Mouse (Mus musculus) cerebellum, adult 9-11 months (tissue): ENCODE measurements around the gene Mmp28.

Source experiments
- DNase-seq: peaks from one replicate; pipeline ENCODE4 v3.0.0; 2022

Mmp28 gene

GRCm38 (mm10) chr11:83445001-83445400, 17.9 kb downstream of the Mmp28 start:
- DNase-seq: no peak

GRCm38 (mm10) chr11:83443824-83444223, 19.0 kb downstream of the Mmp28 start:
- DNase-seq: no peak

- peak; percentile 81 for DNase-seq
These were observed 20.1 kb downstream of the Mmp28 start for GRCm38 (mm10) chr11:83442596-83443267.

DNA sequence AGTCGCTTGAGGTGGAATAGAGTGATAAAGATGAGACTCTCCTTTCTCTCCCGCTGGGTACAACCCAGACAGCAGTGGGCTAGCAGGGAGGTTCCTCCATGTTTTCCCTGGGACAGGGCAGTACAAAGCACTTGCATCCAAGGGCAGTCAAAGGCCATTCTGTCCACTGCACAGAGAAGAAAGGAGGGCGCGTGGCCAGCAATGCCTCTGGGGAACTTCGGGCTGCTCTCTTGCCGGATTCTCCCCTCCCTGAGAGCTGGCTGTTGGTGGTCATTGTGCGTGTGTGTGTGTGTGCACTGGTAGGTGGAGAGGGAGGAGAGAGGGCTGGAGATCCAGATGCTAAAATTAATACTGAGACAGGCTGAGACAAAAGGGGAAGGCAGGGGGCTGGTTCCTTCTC, 21.6 kb downstream of the Mmp28 start:
- peak; percentile 51 for DNase-seq

- DNase-seq: peak; percentile 89
These were observed 22.5 kb downstream of the Mmp28 start for GRCm38 (mm10) chr11:83440081-83441064.

- DNase-seq: no peak
These were observed 23.3 kb downstream of the Mmp28 start for GRCm38 (mm10) chr11:83439426-83440060.

- DNase-seq: no peak
These were observed 25.5 kb downstream of the Mmp28 start, which contains the start of gene 1700020L24Rik for GRCm38 (mm10) chr11:83437377-83437776. 1700020L24Rik (plus strand) TSS chr11:83437677.

- DNase-seq: no peak
These were observed 30.3 kb downstream of the Mmp28 start for GRCm38 (mm10) chr11:83432533-83432932.

DNA sequence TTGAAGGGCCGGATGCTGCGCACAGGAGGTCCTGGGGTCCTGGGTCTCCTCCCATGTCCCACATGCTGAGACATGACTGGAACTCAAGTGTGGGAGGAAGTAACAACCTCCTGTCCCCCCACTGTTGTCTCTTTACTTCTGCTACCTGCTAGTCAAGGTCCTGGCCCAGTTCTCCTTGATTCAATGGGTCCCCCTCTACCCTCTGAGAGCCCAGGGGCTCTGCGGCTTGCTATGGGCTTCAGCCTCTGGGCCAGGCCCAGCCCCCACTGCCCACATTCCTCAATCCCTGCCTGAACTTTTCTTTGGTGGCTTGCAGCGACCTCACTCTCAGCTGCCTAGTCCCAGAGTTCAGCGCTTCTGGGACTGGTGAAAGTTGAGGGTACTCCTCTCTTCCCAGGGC, 33.5 kb downstream of the Mmp28 start, which contains the start of gene Gas2l2:
Gas2l2 (minus strand) TSS at position 101 of the 400 bp plus-strand sequence.
- no peak for DNase-seq

DNA sequence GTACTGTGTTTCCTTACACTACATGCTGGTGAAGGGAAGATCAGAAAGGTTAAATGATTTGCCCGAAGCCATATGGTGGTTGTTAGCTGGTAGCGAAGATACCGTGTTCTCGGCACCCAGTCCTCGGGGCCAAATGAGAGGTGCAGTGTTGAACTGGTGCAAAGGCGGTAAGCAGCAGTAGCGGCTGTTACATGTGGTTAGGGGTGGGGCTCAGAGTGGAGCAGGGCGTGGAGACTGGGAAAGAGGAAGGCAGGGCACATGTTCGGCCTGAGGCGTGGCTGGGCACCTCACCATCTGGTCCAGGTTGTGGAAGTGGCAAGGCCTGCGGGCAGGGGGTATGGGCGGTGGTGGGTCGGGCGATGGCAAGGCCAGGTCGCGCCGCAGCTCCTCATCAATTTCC, 35.9 kb downstream of the Mmp28 start:
- DNase-seq: no peak

- DNase-seq: peak; percentile 69
These were observed 38.2 kb downstream of the Mmp28 start for GRCm38 (mm10) chr11:83424681-83425080.

GRCm38 (mm10) chr11:83421305-83421704, 41.6 kb downstream of the Mmp28 start:
- no peak for DNase-seq

DNA sequence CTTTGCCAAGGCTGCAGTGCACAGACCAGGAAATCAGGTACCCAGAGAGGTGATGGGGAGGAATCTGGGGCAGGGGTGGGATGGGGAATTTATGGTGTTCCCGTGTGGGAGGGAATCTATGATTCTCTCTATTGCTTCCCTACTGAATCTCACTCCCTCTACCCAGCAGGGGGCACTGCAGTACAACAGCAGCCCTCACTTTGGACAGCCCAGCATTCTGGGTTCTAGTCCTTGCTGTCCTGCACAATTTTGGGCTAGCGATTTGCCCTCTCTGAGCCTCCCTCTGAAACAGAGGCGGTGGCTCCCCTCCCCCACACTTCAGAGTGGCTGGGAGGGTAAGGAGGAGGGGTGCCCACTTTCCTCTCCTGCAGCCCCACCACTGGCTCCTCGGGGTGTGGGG, 42.5 kb downstream of the Mmp28 start:
- peak; percentile 40 for DNase-seq

DNA sequence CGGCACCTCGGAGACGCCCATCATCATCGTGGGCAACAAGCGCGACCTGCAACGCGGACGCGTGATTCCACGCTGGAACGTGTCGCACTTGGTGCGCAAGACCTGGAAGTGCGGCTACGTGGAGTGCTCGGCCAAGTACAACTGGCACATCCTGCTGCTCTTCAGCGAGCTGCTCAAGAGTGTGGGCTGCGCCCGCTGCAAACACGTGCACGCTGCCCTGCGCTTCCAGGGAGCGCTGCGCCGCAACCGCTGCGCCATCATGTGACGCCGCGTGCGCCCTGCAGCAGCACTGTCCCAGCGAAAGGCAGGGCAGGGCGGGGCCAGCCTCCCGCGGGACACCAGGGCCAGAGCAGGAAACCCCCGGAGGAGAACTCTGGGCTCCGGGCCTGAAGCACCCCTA, 44.3 kb downstream of the Mmp28 start:
- DNase-seq: peak; percentile 60

GRCm38 (mm10) chr11:83417708-83418107, 45.2 kb downstream of the Mmp28 start:
- no peak for DNase-seq

GRCm38 (mm10) chr11:83417080-83417479, 45.8 kb downstream of the Mmp28 start:
- no peak for DNase-seq

DNA sequence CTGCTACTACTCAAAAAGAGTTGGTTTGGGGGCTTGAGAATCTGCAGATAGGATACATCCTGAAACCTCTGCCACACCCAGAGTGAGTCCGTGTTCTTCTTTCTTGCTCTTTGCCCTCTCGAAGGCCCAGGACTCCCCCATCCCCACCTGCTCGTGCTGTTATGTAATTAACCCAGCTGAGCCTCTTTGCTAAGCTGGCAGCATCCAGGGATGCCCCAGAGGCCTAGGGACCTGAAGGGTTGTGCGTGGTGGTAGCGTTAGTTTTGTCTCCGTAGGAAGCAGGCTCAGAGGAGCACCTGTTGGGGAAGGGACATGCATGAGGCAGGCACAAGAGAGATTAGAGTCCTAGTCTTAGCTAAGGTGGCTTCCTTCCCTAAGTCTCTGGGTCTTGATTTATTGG, 52.4 kb downstream of the Mmp28 start:
- DNase-seq: no peak

DNA sequence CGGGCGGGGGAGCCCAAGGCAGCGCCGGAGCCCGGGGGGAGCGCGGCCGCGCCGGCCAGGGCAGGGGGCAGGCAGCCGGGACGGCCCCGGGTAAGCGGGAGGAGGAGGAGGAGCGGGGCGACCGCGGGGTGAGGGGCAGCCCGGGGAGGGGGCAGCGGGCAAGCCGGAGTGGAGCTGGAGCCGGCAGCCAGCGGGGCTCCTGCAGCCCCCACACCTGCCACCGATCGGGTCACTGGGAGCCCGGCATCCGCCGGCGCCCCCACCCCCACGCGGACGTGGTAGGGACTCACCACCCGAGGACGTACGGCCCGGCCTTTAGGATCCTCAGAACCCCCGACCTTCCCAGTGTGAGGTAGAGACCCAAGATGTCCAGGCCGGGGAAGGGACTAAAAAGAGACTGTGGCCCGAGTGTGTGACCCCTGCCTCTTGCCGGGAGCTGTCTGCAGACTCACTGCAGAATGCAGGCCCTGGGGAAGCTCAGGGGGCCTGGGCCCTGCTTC, 53.0 kb downstream of the Mmp28 start:
- peak; percentile 51 for DNase-seq

DNA sequence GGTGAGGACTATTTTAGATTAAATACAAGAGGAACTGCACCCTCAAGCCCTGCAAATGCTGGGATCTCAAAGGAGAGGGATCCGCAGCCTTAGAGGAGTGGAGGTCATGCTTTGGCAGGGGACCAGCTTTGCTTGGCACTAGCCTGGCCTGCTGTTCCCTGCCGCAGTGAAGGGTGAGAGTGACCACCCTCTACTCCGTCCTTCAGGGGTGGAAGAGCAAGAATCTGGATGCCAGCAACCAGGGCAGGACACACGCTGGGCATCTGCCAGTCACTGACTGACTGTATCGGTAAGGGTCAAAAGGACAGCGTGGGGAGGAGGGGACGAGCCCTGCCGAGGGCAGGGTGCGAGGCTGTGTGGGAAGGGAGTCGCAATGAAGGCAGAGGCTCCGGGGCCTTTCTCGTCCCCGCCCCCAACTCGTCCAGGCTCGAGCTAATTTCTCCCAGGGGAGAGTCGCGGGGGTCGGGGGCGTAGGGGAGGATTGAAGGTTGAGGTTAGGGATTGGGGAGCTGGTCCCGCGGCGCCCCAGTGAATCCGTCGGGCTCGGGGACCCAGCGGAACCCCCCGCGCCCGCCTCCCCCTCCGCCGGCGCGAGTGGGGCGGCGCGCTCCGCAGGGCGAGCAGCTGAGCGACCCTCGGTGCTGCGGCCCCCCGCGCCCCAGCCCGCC, 53.6 kb downstream of the Mmp28 start, which contains the start of gene Rasl10b:
Rasl10b (plus strand) TSS at position 51 of the 668 bp plus-strand sequence.
- DNase-seq: peak; percentile 78

DNA sequence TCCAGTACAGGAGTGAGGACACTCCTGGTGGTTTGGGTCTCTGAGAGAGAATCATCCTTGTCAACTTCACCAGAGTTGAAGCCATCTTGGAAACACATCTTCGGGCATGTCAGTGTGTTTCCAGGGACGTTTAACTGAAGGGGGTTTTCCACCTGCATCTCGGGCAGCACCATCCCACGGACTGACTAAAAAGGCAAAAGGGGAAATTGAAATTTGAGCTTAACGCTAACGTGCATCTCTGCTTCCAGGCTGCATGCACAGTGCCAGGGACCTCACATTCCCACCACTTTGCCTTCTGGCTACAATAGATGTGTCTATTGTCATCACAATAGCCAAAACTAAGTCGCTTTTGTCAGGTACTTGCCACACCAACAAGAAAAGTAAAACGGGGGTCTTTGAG, 54.6 kb downstream of the Mmp28 start:
- DNase-seq: no peak

DNA sequence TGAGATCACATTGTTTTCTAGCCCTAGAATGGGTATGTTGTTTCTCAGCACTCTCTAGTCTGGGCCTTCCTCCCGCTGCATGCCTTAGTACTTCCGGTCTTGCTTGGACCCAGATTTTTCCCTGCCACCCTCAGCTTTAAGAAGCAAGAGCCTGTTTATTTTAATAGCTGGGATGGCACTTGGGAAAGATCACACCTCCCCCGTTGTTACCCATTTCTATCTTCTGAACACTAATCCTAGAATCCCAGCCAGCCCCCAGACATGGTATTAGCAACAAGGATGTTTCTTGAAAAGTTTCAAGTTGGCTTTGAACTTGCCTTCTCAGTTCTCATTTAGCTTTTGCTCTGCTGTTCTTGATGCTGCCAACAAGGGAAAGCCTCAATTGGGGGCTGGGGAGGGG, 56.5 kb downstream of the Mmp28 start:
- no peak for DNase-seq

GRCm38 (mm10) chr11:83403787-83404186, 59.1 kb downstream of the Mmp28 start:
- no peak for DNase-seq
